ENCODE assay signal across 25 mouse cellular contexts in the genomic region with DNA sequence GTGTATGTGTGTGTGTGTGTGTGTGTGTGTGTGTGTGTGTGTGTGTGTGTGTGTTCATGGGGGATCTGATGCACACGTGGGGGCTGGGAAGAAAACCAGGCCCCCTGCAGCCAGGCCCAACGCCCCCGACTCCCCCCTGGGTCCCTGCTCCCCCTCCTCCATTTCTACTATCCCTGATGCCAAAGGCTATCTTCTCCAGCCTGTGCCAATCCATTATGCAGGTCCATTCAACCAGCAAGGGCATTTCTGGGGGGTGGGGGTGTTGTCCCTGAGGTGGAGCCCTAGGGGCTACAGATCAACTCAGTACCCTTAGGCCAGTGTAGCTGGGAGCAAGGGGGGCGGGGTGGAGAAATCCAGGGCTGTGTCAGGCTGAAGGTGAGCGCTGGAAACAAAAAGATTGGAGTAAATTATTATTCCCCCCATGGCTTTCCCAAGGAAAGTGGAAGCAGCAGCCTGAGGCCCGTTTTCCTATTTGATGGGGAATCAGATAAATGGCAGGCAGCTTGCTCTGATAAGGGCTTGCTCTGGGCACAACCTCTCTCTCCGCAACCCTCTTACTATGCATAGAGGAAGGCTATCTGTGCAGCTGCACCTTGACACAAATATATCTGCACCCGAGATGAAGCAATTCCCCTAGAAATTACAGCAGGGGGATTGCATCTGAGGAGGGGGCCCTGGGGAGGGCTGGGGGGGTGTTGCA. TPM values are rescaled to one million over a fixed set of nuclear protein-coding genes. Genes with fewer than 3 reads are reported as not detected.
A peak's percentile ranks its signal among the peaks of the same experiment; 100 is the strongest.
DNase-seq lines count a peak whose midpoint lies in the region; ATAC-seq and TF ChIP-seq lines count a peak whose summit lies in the region.
"Had no signal": no experiment of that assay in that cellular context is flagged by ENCODE, and none has a peak within 500 bp of the region (broad histone marks: within the 10 kb centered on the region; RNA-seq: fewer than 3 reads in every experiment).

No protein-coding gene starts in this region.

- H3K79me2 ChIP-seq in MEL (ENCODE audit: control insufficient read depth, insufficient read depth, low read length, poor library complexity), result no peaks in the 10 kb centered on the region

- H3K4me3 ChIP-seq in forebrain, embryonic 10.5 days, result no peak overlapping the region
- H3K4me3 ChIP-seq in forebrain, embryonic 16.5 days (replicated peaks; ENCODE audit: low read length), result no peak overlapping the region
- H3K4me3 ChIP-seq in MEL (ENCODE audit: control insufficient read depth in 1 of 2, insufficient read depth in 1 of 2, low read depth in 2 of 2, low read length in 2 of 2), result no peak overlapping the region
- no peak overlapping the region for H3K4me3 ChIP-seq in hindbrain, embryonic 11.5 days (ENCODE audit: low read depth, low read length)
- H3K4me3 ChIP-seq in midbrain, embryonic 11.5 days (ENCODE audit: low read depth, low read length), result no peak overlapping the region
- H3K4me3 ChIP-seq: embryonic facial prominence, embryonic 13.5 days; heart, embryonic 10.5 days had no signal

- ATAC-seq in forebrain, embryonic 16.5 days, result no peak
- ATAC-seq in hindbrain, embryonic 11.5 days (ENCODE audit: low FRiP score), result peak; percentile 79
- ATAC-seq in midbrain, embryonic 11.5 days (ENCODE audit: low FRiP score), result peak; percentile 69
- ATAC-seq in frontal cortex, adult (ENCODE audit: low TSS enrichment), result no peak
- ATAC-seq: activated CD4-positive, CD25-positive, alpha-beta regulatory T cell, adult 4 months; CD4-positive, CD25-positive, alpha-beta regulatory T cell, adult 4 months; lung, postnatal 0 days had no signal

- WGBS in forebrain, embryonic 10.5 days, result 62% methylated on average over 8 of the region's 8 CpGs
- whole genome bisulfite sequencing in forebrain, embryonic 16.5 days, result 62% methylated on average over 8 of the region's 8 CpGs
- 51% methylated on average over 8 of the region's 8 CpGs for WGBS in hindbrain, embryonic 11.5 days
- 59% methylated on average over 8 of the region's 8 CpGs for WGBS in midbrain, embryonic 11.5 days

- peaks cover 78% of the 10 kb centered on the region for H3K27me3 ChIP-seq in forebrain, embryonic 10.5 days (ENCODE audit: poor library complexity, severe bottlenecking)
- H3K27me3 ChIP-seq in forebrain, embryonic 16.5 days (replicated peaks; ENCODE audit: control insufficient read depth, insufficient read depth, low read length), result no peaks in the 10 kb centered on the region
- peaks cover 10 to 12% of the 10 kb centered on the region in 2 experiments for H3K27me3 ChIP-seq in MEL (ENCODE audit: control insufficient read depth in 1 of 2, insufficient read depth in 2 of 2, low read length in 2 of 2)
- no peaks in the 10 kb centered on the region for H3K27me3 ChIP-seq in hindbrain, embryonic 11.5 days (ENCODE audit: control insufficient read depth, insufficient read depth, low read length)
- H3K27me3 ChIP-seq in midbrain, embryonic 11.5 days (ENCODE audit: control insufficient read depth, insufficient read depth, low read length), result no peaks in the 10 kb centered on the region

- H3K36me3 ChIP-seq in forebrain, embryonic 10.5 days (replicated peaks), result no peaks in the 10 kb centered on the region
- no peaks in the 10 kb centered on the region for H3K36me3 ChIP-seq in forebrain, embryonic 16.5 days (ENCODE audit: control insufficient read depth, insufficient read depth)
- H3K36me3 ChIP-seq in MEL (ENCODE audit: control insufficient read depth in 1 of 2, insufficient read depth in 2 of 2, low read length in 2 of 2), result no peaks in the 10 kb centered on the region
- no peaks in the 10 kb centered on the region for H3K36me3 ChIP-seq in hindbrain, embryonic 11.5 days (ENCODE audit: control insufficient read depth, insufficient read depth, low read length)
- no peaks in the 10 kb centered on the region for H3K36me3 ChIP-seq in midbrain, embryonic 11.5 days (ENCODE audit: control insufficient read depth, insufficient read depth, low read length)
- H3K36me3 ChIP-seq: embryonic facial prominence, embryonic 13.5 days; heart, embryonic 10.5 days had no signal

- no peaks in the 10 kb centered on the region for H3K9me3 ChIP-seq in forebrain, embryonic 10.5 days
- no peaks in the 10 kb centered on the region for H3K9me3 ChIP-seq in forebrain, embryonic 16.5 days (ENCODE audit: control insufficient read depth, low read length)
- no peaks in the 10 kb centered on the region for H3K9me3 ChIP-seq in MEL (replicated peaks; ENCODE audit: insufficient read depth, low read length)
- H3K9me3 ChIP-seq in hindbrain, embryonic 11.5 days (ENCODE audit: control insufficient read depth, low read length), result no peaks in the 10 kb centered on the region
- no peaks in the 10 kb centered on the region for H3K9me3 ChIP-seq in midbrain, embryonic 11.5 days (ENCODE audit: control insufficient read depth, low read length)
- H3K9me3 ChIP-seq: embryonic facial prominence, embryonic 13.5 days; heart, embryonic 10.5 days had no signal

- DNase-seq in forebrain, embryonic 10.5 days (ENCODE audit: extremely low spot score, low spot score), result no peak
- DNase-seq in MEL (ENCODE audit: low read depth, low spot score), result no peak
- no peak for DNase-seq in hindbrain, embryonic 11.5 days (ENCODE audit: low spot score)
- no peak for DNase-seq in midbrain, embryonic 11.5 days (ENCODE audit: low spot score, missing footprints)
- no peak for DNase-seq in thymus, postnatal 25 days
- DNase-seq in adrenal gland, adult 2 months, result no peak
- DNase-seq: adrenal gland, postnatal 14 days; cerebellum, adult 18-20 months; gastrocnemius, postnatal 25 days; kidney, adult 2 months; kidney, postnatal 10 days; liver; right cerebral cortex, postnatal 25 days; thymus, adult 2 months had no signal

- TF ChIP-seq CTCF in MEL (IDR thresholded peaks at IDR 0.05 in 2 of 3, conservative IDR thresholded peaks at IDR 0.05 in 1 of 3; ENCODE audit: control insufficient read depth in 1 of 3, insufficient read depth in 1 of 3, low read depth in 2 of 3, low read length in 3 of 3, poor library complexity in 1 of 3, severe bottlenecking in 1 of 3), result no peak

- H3K27ac ChIP-seq in forebrain, embryonic 10.5 days, result peak overlapping the region; percentile 49; the same call in 1 of the 2 replicates
- no peak overlapping the region for H3K27ac ChIP-seq in forebrain, embryonic 16.5 days (ENCODE audit: low read length)
- no peak overlapping the region for H3K27ac ChIP-seq in MEL (ENCODE audit: control insufficient read depth, low read depth, low read length)
- peak overlapping the region; percentile 87 for H3K27ac ChIP-seq in hindbrain, embryonic 11.5 days (ENCODE audit: low read depth, low read length)
- peak overlapping the region; percentile 35 for H3K27ac ChIP-seq in midbrain, embryonic 11.5 days (ENCODE audit: low read depth, low read length)
- H3K27ac ChIP-seq: embryonic facial prominence, embryonic 13.5 days; heart, embryonic 10.5 days had no signal

- H3K9ac ChIP-seq in forebrain, embryonic 16.5 days (replicated peaks; ENCODE audit: low read depth, low read length), result no peak overlapping the region
- no peak overlapping the region for H3K9ac ChIP-seq in MEL (ENCODE audit: control insufficient read depth, low read depth, low read length, poor library complexity, severe bottlenecking)
- no peak overlapping the region for H3K9ac ChIP-seq in hindbrain, embryonic 11.5 days (ENCODE audit: low read depth, low read length)
- H3K9ac ChIP-seq in midbrain, embryonic 11.5 days (ENCODE audit: low read length), result no peak overlapping the region
- H3K9ac ChIP-seq: embryonic facial prominence, embryonic 13.5 days had no signal

- H3K4me1 ChIP-seq in forebrain, embryonic 10.5 days, result peaks cover 41% of the 10 kb centered on the region
- peaks cover 28% of the 10 kb centered on the region for H3K4me1 ChIP-seq in forebrain, embryonic 16.5 days (replicated peaks; ENCODE audit: control insufficient read depth, insufficient read depth, low read length)
- no peaks in the 10 kb centered on the region for H3K4me1 ChIP-seq in MEL (ENCODE audit: control insufficient read depth in 1 of 2, insufficient read depth in 2 of 2, low read length in 2 of 2)
- peaks cover 7% of the 10 kb centered on the region; the same call in 1 of the 2 replicates for H3K4me1 ChIP-seq in hindbrain, embryonic 11.5 days (replicated peaks; ENCODE audit: control insufficient read depth, insufficient read depth, low read length)
- peaks cover 25% of the 10 kb centered on the region for H3K4me1 ChIP-seq in midbrain, embryonic 11.5 days (ENCODE audit: control insufficient read depth, insufficient read depth, low read length)

- TF ChIP-seq EP300 in MEL (IDR thresholded peaks at IDR 0.05; ENCODE audit: low read depth in 1 of 2, low read length in 2 of 2), result peak in 1 of 2 experiments; percentile 38; a peak in 1 of 4 replicates

- no peak for TF ChIP-seq POLR2A in MEL (IDR thresholded peaks at IDR 0.05; ENCODE audit: control insufficient read depth in 1 of 2, insufficient read depth in 1 of 2, low read depth in 1 of 2, low read length in 2 of 2, poor library complexity in 1 of 2)

- no peak overlapping the region for H3K4me2 ChIP-seq in forebrain, embryonic 16.5 days (ENCODE audit: low read length)
- H3K4me2 ChIP-seq in hindbrain, embryonic 11.5 days (replicated peaks; ENCODE audit: low read depth, low read length), result no peak overlapping the region
- H3K4me2 ChIP-seq in midbrain, embryonic 11.5 days, result no peak overlapping the region
- H3K4me2 ChIP-seq: embryonic facial prominence, embryonic 13.5 days had no signal

- no peak for TF ChIP-seq RAD21 in MEL (IDR thresholded peaks at IDR 0.05; ENCODE audit: low read depth, low read length)

RNA-seq across cellular contexts. Expression of gene Lhx1, which starts 43.9 kb away (rescaled TPM):
- 1.3 and 2.6 TPM in 2 replicates for polyA plus RNA-seq in forebrain, embryonic 10.5 days (2016; fragmentation: Nextera tagmentation; extraction: Ambion mirVana)
- 2.7 and 3.0 TPM in 2 replicates for polyA plus RNA-seq in forebrain, embryonic 16.5 days (2015; fragmentation: Nextera tagmentation; extraction: Ambion mirVana)
- total RNA-seq in MEL (2012; rRNA removed), result not detected in 2 replicates
- polyA plus RNA-seq in MEL (2012; ENCODE audit: insufficient read depth in 1 of 2, insufficient read length in 2 of 2, low read depth in 1 of 2, low replicate concordance in 2 of 2, missing spikeins in 1 of 2), result not detected
- 53.3 and 57.3 TPM in 2 replicates for polyA plus RNA-seq in hindbrain, embryonic 11.5 days (2014; fragmentation: Nextera tagmentation; extraction: Ambion mirVana)
- polyA plus RNA-seq in midbrain, embryonic 11.5 days (2014; fragmentation: Nextera tagmentation; extraction: Ambion mirVana), result 32.8 and 37.6 TPM in 2 replicates
- total RNA-seq in adrenal gland, adult 2 months (2021), result not detected
- not detected in 2 replicates for polyA plus RNA-seq in adrenal gland, adult 2 months (2012; rRNA removed)
- total RNA-seq: adrenal gland, postnatal 14 days; gastrocnemius, postnatal 25 days; left cerebral cortex, postnatal 36 days; monocyte, adult 5-6 weeks had no signal
- polyA plus RNA-seq: activated CD4-positive, CD25-positive, alpha-beta regulatory T cell, adult 4 months; CD4-positive, CD25-positive, alpha-beta regulatory T cell, adult 4 months; heart, postnatal 0 days; spleen, adult 2 months had no signal

RNA-seq across cellular contexts. Expression of gene Aatf, which starts 55.9 kb away (rescaled TPM):
- polyA plus RNA-seq in forebrain, embryonic 10.5 days (2016; fragmentation: Nextera tagmentation; extraction: Ambion mirVana), result 63.2 and 64.7 TPM in 2 replicates
- 56.9 and 58.5 TPM in 2 replicates for polyA plus RNA-seq in forebrain, embryonic 16.5 days (2015; fragmentation: Nextera tagmentation; extraction: Ambion mirVana)
- total RNA-seq in MEL (2012; rRNA removed), result 213 and 243 TPM in 2 replicates
- 100 to 1,000 TPM in 1 of 2 experiments, not detected in 1; 187 TPM for polyA plus RNA-seq in MEL (2012; ENCODE audit: insufficient read depth in 1 of 2, insufficient read length in 2 of 2, low read depth in 1 of 2, low replicate concordance in 2 of 2, missing spikeins in 1 of 2)
- 59.9 and 64.5 TPM in 2 replicates for polyA plus RNA-seq in hindbrain, embryonic 11.5 days (2014; fragmentation: Nextera tagmentation; extraction: Ambion mirVana)
- 54.8 and 63.8 TPM in 2 replicates for polyA plus RNA-seq in midbrain, embryonic 11.5 days (2014; fragmentation: Nextera tagmentation; extraction: Ambion mirVana)
- 10 to 100 TPM; 21.1 to 24.8 TPM for total RNA-seq in adrenal gland, adult 2 months (2021)
- polyA plus RNA-seq in adrenal gland, adult 2 months (2012; rRNA removed), result 4.1 and 7.2 TPM in 2 replicates

Comparison
In these comparisons a context has a peak if more than half of its experiments do, and no peak if none do; other contexts are left out.
1. H3K27ac ChIP-seq: peak in forebrain, embryonic 10.5 days (single experiment), hindbrain, embryonic 11.5 days (single experiment) and midbrain, embryonic 11.5 days (single experiment); none in forebrain, embryonic 16.5 days (single experiment) and MEL (single experiment).
2. ATAC-seq: peak in hindbrain, embryonic 11.5 days (single experiment) and midbrain, embryonic 11.5 days (single experiment); none in forebrain, embryonic 16.5 days (single experiment) and frontal cortex, adult (single experiment).